Mouse (Mus musculus) lung, adult 2 months (tissue): ENCODE measurements at regions not wholly inside any gene's neighbourhood (a gene's known extent, or its start where the extent isn't known, plus 50 kb on each side); places are given as distances from the start of the nearest gene placed in this dataset.

Source experiments
- DNase-seq: peaks from one replicate; pipeline ENCODE4 v3.0.0; 2022
- H3K4me1 ChIP-seq: fragments of 200-500 bp; 2 replicates; pipeline ENCODE4 v1.6.1; 2011; ENCODE audit warnings: low read length; ENCODE audit not compliant: control insufficient read depth, insufficient read depth
- H3K4me3 ChIP-seq: fragments of 200-500 bp; replicated peaks from 2 replicates; pipeline ENCODE3; 2011; ENCODE audit warnings: low read depth, mild to moderate bottlenecking, control low read depth, low read length; ENCODE audit errors: extremely low read depth
- CTCF ChIP-seq: fragments of 200-500 bp; IDR thresholded peaks from 2 replicates; pipeline ENCODE4 v1.5.1; 2011; ENCODE audit warnings: mild to moderate bottlenecking, low read length, control low read depth; ENCODE audit not compliant: insufficient read depth
- POLR2A ChIP-seq: fragments of 200-500 bp; IDR thresholded peaks from 2 replicates; pipeline ENCODE4 v1.6.1; 2011; ENCODE audit warnings: low read depth, mild to moderate bottlenecking, control low read depth, low read length, borderline replicate concordance; ENCODE audit errors: extremely low read depth
- WGBS: fragments of 180-500 bp; shearing (Covaris S2); methylation state at CpG from one replicate; pipeline ENCODE4 v1.1.7; 2018; 5-methylcytosine and 5-hydroxymethylcytosine counted together

DNA sequence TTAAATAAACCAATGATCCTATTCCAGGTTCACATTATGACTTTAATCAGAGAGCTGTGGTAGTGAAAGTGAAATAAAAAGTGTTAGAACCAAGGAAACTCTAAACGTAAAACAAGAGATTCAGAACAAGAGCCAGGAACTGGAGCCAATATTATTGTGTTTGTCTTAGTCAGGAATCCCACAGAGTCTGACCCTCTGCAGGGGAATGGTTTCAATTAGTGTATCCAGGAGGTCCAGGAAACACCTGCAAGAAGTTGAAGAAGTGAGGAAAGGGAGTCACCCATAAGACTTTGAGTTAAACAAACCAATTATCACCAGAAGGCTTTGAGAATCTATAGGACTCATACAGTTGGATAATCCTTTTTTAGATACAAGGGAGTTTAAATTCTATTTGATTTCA is 76.2 kb upstream of the Sptlc3 start:
- DNase-seq, result no peak
- 20% methylated on average over 1 of the region's 1 CpGs for WGBS
- no peaks in the 10 kb centered on the region for H3K4me1 ChIP-seq
- H3K4me3 ChIP-seq, result no peak overlapping the region
- TF ChIP-seq CTCF, result no peak
- no peak for TF ChIP-seq POLR2A

- WGBS, result 74% methylated on average over 3 of the region's 3 CpGs
- DNase-seq, result no peak
- Histone ChIP-seq H3K4me1 (no peaks in the 10 kb centered on the region), H3K4me3 (no peak overlapping the region)
- TF ChIP-seq CTCF (no peak), POLR2A (no peak)
Observed at GRCm38 (mm10) chr2:139422678-139423077, 71.0 kb upstream of the Sptlc3 start.

DNA sequence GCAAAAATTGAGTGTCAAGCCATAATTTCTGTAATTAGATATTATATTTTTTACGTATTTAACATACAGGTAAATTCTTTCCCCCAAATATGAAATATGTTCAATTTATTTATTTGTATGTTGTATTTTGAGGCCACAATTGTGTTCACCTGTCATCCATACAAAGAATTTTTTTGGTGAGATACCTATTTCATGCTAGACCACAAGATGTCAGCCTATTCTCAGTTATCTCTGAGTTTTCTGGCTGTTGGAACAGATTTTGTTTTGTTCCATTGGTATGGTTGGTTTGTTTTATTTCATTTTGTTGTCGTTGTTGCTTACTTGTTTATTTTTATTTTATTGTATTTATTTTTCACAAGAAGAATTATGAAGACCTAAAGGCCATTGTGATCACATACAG is 70.3 kb upstream of the Sptlc3 start:
- H3K4me1 ChIP-seq, result no peaks in the 10 kb centered on the region
- no peak for DNase-seq
- WGBS, result 73% methylated on average over 2 of the region's 2 CpGs
- TF ChIP-seq POLR2A (no peak), CTCF (no peak)
- H3K4me3 ChIP-seq, result no peak overlapping the region
